Mouse (Mus musculus): ENCODE results near the gene Usp37.

- TF ChIP-seq POLR2A (IDR thresholded peaks at IDR 0.05; ENCODE audit: low read depth, low read length) (no peak), CTCF (conservative IDR thresholded peaks at IDR 0.05; ENCODE audit: insufficient read depth, insufficient read length, low read depth, low read length) (no peak)
These were observed 104.8 kb downstream of the Usp37 start for GRCm38 (mm10) chr1:74439166-74439876.
